Mouse (Mus musculus) frontal cortex, postnatal 10 days (tissue): ENCODE measurements at regions not wholly inside any gene's neighbourhood (a gene's known extent, or its start where the extent isn't known, plus 50 kb on each side); places are given as distances from the start of the nearest gene placed in this dataset.

Source experiments
- DNase-seq, 2 experiments: peaks; one replicate each; pipeline ENCODE4 v3.0.0; 2022; ENCODE audit warnings: low spot score in 2 of 2, mixed read lengths in 1 of 2

DNA sequence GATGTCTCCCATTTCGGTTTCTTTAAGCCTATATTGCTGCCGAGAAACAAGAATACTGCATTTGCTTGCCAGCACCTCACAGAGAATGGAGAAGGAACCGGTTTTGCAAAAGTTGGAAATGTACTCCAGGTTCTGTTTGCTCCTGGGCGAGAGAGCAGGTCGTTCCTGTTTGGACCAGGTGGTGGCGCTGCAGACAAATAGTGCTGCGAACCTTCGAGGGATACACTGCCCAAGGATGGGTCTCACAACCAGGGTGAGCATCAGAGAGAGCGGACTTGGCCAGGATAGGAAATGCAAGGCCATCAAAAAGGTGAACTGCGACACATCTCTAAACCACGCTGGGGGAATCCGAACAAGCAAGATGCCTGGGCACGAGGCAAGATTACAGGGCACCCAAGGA, 54.0 kb upstream of the Ets2 start:
- peak; percentile 62 to 75 for DNase-seq

GRCm38 (mm10) chr16:95642784-95643590, 56.6 kb upstream of the Erg start:
- no peak for DNase-seq

DNA sequence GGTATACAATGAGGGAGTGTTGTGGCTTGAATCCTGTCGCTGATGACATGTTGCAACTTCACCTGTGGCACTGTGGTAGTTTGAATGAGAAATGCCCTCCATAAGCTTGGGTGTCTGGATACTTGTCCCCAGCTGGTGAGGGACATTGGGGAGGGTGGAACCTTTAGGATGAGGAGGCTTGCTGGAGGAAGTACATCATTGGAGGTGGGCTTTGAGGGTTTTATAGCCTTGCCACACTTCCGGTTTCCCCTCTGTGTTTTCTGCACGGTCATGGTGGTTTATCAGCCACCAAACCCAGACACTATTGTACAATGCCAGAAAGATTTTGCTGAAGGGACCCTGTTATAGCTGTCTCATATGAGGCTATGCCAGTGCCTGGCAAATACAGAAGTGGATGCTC, 54.3 kb upstream of the Erg start:
- DNase-seq: no peak

DNA sequence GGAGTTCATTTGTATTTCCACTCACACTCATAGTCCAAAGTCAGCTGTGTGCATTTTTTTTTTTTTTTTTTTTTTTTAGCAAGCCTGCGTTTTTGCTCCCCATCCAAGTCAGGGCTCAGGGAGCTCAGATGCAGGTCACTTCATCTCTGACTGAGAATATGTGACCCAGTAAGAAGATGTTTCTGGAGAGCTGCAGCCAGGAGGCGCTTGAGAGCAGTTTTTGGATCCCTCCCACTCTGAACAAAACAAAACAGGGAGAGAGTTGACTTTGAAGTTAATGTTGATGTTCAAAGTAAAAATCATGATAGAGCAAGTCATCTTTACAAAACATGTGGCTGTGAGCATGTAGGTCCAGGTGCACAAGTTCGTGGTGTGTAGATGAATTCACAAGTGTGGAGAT, 53.3 kb upstream of the Erg start:
- DNase-seq: no peak

- no peak for DNase-seq
These were observed 51.5 kb upstream of the Erg start for GRCm38 (mm10) chr16:95637850-95638249.

DNA sequence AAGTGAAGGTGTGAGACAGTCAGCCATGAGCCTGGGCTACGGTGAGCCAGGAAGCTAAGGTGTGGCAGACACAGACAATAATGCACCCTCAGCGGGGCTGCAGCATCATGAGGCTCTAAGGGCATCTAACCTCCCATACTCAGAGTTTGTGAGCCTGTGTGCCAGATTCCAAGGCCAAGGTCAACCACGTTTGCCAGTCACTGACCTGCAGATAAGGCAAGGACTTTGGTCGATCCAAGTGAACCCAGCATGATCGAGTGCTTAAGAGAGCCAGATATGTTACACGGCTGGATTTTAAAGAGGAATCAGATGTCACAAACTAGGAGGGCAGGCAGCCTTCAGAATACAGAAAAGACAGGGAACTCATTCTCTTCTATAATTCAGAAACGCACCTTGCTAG, 50.2 kb upstream of the Erg start:
- DNase-seq: no peak
